Mouse (Mus musculus) urinary bladder, postnatal 4 days (tissue): ENCODE data around the gene Rabep2.
"Not testable (repeated sequence)": the region's sequence is repeated elsewhere in the genome, so short reads cannot be mapped to it uniquely, and the experiment has no call there.

Experiments used
- DNase-seq, 2 experiments: peaks; one replicate each; pipeline ENCODE4 v3.0.0; 2021 to 2022; ENCODE audit warnings: low spot score in 2 of 2

Gene Rabep2

DNA sequence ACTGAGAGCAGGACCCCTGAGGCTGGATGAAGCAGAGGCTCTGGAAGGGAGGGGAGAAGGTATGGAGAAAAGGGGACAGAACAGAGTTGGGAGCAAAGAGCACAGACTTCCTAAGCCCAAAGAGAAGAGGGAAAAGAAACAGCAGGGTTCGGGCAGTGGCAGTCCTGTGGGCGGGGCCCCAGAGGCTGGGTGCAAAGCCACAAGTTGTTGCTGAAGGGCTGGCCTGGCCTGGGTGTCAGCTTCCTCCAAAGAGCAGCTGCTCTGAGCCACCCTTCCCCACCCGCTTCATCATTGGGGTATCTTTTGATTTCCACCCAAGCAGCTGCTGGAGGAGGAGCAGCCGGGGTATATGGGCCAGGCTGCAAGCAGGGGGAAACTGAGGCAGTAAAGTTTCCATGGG is 35.6 kb downstream of the Rabep2 start:
- no peak for DNase-seq

DNA sequence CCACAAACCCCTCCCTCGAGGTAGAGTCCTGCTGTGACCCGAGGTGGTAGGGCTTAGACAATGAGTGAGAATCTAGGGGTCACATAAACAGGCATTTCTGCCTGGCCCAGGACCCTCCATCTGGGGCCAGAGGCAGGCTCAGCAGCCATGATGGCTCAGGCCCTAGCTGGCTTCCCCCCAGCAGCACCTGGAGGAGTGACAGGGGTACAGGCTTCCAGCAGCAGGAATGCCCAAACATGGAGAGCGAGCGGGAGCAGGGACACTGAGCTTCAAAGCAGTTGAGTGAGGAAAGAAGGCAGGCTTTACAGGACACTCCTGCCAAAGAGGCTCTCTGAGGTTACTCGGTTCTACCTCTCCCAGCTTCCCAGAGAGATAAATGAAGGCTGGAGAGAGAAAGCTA is 36.3 kb downstream of the Rabep2 start:
- DNase-seq: no peak

DNA sequence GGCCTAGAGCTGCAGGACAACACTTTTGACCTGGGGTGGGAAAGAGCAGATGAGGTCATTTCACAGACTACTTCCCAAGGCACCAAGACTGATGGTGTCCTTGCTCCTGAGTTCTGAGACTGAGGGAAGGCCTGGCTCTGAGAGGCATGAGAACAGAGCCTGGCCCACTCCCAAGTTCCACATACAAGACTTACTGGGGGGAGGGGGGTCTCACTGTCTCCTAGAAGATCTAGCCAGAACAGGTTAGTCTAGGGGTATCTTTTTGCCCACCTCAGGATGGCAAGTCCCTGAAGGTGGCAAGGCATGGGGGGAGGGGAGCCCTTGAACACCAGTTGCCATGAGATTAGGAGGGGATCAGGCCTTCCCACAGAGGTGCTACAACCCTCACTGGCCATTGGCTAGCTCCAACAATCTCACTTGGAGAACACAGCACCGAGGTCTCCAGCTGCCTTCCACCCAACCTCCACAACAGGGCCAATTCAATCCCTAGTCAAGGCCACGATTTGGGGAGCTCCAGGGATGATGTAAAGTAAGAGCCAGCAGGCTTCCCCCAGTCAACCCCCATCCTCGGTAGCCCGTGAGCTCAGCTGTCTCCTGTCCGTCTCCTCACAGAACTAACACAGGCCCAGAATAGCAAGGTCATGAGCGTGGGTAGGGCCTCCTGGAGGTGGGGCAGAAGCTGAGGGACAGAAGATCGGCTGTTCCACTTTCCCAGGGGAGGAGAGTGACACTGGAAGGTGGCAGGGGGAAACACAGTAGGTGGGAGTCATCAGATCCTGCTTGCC is 36.9 kb downstream of the Rabep2 start:
- no peak for DNase-seq

DNA sequence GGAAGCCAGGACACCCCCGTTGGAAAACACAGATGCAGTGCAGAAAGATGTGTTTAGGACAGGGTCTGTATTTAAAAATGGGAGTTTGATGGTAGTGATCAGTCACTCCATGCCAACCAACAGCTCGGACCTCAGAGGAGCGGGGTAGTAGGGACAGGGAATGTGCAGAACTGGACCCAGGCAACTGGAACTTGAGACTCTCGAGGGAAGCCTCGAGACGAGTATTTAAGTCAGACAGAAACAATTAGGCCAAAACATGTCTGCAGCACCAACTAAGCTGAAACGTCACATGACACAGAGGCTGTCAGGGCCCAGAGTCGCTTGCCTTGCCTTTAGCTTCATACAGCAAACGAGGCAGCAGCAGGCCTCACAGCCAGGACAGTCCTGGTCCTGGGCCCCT is 37.6 kb downstream of the Rabep2 start:
- DNase-seq: no peak

DNA sequence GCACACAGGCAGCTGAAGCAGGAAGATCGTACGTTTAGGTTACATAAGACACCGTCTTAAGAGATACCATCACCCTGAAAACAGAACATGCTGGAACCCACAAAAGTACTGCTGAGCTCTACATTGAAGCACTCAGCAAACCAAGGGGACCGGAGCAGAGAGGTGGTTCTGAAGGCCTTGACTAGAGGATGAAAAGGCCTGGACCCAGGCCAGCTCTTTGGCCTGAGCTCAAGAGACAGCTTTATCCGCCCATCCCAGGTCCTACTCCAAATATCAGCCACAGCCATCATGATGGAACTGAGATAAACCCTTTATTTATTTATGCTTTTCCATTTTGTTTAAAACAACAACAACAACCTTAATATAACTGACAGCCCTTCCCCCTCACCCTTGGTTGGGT is 38.1 kb downstream of the Rabep2 start:
- DNase-seq: no peak

DNA sequence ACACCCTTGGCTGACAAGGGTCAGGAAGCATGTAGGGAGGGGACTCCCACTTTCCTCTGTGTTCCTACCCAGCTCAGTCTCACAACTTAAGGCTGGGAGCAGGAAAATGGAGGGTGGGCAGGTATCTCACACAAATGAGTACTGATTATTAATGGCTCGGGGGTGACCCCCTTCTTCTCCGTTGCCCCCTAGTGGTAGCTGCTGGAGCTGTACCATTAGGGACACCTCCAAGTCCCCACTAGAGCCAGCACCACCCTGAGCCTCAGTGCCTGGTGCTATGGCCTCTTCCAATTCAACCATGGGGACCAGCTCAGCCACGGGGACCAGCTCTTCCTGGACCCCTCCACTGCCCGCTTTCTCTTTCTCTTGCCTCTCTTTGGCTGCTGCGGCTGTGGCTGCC is 38.7 kb downstream of the Rabep2 start:
- DNase-seq: no peak

DNA sequence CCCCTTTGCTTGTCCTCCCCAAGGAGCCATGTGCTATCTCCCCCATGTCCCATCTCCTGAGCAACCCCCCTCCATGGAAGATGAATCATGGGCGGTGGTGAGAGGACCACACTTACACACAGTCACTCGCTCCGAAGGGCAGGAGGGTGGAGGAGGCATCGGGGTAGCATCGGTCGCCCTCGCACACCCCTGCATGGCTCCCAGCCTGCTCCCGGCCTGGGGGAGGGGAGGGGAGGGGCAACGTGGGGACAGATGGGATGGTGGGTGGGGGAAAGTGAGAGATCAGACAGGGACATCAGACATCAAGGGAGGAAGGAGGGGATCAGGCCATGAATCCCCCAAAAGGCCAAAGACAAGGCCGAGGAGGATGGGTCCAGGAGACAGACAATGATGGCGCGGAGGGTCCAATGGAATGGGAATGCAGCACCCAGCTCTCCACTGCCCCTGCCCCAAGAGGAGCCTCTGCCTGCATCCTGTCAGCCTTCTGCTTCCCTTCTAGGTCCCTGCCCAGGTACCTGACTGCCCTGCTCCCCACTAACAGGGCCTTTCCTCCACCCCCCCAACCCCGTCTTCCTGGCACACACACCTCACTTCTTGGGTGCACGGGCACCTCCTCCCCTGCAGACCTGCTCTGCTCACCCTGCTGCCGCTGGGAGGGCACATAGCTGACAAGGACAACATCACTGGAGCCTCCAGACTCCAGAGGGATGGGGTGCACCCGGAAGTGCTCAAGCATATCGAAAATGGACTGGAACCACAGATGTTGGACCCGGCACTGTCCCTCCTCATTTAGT is 39.5 kb downstream of the Rabep2 start:
- peak in 1 of 2 experiments; percentile 53 for DNase-seq

DNA sequence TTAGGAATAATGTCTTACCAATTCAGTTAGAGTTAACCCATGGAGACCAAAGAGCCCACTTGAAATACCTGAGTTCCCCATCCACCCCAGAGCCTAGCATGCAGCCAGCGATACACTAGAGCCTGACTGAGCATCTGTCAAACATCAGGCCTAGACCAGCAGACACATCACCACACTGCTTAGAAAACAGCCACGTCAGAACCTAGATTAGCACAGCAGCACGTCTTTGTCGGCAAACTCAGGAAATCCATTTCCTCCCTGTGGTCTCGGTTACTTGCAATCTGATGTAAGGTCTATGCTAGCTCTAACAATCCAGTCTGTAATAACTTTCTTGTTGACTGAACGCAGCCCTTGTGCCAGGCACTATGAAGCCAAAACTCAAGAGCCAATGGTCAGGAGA is 41.5 kb downstream of the Rabep2 start:
- no peak for DNase-seq

DNA sequence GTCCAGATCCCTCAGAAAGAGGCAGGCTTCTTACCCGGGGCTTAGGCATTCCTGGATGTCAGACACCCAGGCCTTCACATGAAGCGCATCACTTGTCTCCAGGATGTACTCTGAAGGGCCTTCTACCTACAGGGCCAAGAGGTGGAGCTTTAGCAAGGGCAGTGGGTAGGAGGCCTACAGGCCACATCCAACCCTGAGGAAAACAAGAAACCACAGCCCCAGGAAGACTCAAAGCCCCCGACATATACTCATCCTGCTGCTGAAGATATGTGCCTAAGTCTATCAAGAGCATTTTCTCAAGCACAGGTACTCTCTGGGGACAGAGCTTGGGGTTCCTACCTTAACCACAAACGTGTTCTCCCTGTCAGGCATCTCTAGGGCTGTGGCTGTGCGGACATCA is 42.8 kb downstream of the Rabep2 start:
- DNase-seq: no peak

DNA sequence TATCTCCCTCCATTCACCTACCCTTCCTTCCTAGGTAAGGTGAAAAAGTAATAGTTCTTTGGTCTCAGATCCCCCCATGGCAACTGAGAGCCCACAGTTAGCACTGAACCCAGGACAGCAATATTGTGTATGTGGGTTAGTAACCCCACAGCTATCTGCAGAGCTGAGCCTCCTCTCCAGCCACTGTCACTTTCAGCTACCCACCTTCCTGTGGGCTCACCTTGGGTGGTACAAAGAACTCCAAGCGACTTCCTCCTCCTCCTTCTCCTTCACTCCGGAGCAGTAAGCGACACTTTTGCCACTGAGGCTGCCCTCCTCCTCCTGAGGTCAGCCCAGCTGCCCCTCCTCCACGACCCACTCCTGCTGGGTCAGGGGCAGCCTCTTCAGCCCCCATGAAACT is 43.3 kb downstream of the Rabep2 start:
- no peak for DNase-seq

DNA sequence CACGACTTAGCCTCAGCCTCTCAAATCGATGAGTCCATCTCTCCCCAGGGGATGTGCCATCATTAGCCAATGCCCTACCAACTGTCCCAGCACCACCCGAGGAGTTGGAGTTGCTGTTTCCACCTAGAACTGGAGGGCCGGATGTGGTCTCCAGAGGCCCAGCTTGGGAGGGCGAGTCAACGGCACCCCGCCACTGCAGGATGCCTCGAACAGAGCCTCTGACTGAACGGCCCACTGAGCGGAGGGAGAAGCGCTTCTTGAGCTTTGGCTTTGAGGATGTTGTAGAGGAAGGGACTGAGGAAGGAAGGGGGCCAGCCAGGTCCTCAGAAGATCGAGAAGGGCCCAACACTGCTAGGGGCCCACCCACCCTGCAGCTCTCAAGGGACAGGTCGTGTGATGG is 43.7 kb downstream of the Rabep2 start:
- DNase-seq: no peak

DNA sequence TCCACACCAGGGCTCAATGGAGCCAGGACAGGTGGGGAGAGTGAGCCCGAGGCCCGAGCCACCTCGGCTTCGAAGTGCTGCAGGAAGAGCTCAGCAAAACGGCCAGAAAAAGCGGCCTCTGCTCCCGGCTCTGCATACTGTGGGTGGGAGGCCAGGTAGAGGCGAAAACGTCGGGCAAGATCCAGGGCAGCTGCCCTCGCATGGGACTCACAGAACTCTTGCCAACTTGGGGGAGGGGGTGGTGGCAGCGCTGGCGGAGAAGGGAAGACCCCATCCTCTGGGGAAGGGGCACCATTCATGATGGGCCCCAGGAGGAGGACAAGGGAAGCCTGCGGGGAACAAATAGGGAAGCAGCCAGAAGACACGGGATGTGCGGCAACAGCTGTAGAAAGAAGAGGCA is 44.2 kb downstream of the Rabep2 start:
- no peak for DNase-seq

DNA sequence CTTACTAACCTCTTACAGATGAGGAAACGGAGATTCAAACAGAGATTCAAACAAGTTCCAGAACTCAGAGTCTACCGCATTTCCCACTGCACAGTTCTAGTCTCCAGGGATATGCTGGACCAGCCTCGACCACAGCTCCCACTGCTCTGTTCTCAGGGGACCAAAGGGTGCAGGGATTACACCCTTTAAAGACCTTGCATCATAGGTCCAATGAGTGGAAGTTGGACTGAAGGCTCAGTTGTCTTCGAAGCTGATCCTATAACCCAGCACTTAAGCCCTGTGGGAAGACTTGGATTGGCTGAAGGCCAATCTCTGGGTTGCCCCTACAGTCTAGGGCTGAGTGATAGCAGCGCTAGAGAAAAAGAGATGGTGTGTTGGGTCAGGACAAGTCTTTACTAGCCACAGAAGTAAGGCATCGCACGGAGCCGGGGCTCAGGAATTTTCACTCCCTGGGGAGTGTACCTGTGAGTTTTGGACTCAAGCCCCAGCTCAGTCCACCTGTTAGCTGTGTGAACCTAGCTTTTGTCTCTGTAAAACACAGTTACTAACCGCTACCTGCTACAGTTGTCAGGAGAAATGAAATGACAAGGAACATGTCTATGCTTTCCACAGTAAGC is 45.0 kb downstream of the Rabep2 start:
- DNase-seq: no peak

DNA sequence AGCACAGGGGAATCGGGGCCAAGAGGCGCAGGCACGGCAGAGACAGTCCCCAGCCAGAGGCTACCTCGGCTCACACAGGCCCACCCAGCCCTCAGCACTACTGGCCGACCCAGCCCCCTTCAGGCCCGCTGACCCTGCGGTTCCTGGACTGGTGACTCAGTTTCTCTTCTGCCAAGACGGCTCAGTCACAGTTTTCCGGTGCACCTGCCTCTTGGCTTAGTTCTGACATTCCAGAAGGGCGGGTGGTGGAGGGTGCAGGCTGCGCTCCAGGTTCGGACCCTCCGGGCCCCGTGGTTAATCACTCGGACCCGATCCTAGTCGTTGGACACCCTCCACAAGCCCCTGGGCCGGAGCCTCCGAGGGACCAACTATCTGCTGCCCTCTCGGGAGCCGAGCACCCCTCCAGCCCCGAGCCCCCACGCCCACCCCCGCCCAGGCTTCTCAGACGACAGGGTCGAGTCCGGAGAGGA is 46.0 kb downstream of the Rabep2 start:
- no peak for DNase-seq

DNA sequence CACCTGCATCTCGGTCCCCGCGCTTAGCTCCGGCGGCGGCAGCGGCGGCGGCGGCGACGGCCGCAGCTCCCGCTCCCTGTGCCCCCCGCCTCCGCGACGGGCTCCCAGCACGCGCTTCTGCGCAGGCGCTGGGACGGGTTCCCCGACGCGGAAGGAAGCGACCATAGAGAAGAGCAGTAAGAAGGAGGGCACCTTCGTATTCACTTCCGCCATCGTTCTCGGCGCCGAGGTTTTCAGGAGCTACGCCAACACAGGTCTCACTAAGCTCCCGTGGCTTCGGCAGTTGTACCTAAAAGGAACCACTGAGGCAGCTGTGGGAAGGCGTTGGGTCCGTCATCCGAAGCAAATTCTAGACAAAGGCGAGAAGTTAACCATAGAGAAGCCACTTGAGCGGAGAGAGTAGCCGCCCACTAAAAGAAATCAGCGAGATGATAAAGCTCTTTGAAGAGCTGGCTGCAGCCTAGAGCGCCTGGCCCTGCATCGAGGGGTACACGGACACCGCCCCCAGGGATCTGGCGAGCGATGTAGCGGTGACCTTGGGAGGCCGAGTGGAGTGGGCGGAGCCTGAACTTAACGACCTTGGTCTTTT is 46.5 kb downstream of the Rabep2 start, which contains the start of gene Sh2b1:
Sh2b1 (minus strand) TSS at position 432 of the 589 bp plus-strand sequence.
- peak; percentile 86 to 89 for DNase-seq

DNA sequence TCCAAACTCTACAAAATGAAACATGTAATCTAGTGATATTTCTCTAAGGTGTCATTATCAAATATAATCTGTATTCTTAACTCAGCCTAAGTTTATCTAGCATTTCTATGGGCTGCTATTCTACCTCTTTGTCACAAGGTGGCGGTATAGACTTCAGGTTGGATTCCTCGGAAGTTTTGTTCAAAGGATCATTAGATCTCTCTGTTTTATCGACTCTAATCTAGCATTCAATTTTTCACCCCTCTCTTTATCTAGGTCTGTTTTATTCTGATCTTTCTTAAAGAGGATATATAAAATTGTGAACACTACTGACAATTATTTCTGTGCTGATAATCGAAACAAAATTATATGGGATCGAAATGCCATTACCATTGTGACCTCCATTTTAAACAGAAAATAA is 53.1 kb downstream of the Rabep2 start:
- no peak for DNase-seq

DNA sequence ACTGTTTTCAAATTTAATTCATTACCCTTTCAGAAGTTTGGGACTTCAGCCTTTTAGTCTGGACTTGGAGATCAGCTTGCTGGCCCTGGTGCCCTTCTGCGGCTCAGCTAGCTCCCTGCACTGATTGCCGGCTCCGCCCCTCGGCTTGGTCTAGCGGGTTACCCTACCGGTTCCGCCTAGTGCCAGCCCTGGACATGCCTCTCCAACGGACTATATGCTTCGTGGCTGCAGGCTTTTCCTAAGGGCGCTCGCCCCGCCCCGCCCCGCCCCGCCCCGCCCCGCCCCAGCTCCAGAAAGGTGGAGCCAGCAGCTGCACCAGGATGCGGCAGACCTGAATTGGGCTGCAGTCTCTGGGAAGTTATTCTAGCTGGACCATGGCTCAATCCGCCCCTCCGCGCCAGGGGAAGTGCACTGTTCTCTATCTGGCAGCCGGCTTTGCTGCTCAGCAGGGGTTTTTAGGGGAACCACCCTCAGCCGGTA is 53.9 kb downstream of the Rabep2 start:
- DNase-seq: peak; percentile 81

DNA sequence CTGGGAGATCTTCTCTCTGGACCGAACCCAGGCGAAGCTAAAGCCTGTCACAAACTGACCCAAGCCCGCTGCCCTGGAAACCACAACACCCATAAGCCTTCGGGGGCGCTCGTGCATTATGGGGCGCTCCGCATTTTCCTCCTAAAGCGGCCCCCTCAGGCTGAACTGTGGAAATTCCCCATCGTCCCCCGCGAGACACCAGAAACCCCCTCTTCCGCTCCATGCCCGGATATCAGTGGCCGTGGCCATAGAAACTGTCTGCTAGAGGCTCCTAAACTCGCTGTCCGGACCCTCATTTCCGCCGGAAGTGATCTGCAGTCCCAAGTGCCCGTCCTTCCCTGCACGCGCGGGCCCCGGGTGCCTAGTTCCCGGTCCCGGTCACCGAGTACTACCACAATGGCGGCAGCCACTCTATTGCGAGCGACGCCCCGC is 58.5 kb downstream of the Rabep2 start, which contains the start of gene Tufm:
Tufm (plus strand) TSS at position 310 of the 432 bp plus-strand sequence.
- DNase-seq: peak; percentile 95

DNA sequence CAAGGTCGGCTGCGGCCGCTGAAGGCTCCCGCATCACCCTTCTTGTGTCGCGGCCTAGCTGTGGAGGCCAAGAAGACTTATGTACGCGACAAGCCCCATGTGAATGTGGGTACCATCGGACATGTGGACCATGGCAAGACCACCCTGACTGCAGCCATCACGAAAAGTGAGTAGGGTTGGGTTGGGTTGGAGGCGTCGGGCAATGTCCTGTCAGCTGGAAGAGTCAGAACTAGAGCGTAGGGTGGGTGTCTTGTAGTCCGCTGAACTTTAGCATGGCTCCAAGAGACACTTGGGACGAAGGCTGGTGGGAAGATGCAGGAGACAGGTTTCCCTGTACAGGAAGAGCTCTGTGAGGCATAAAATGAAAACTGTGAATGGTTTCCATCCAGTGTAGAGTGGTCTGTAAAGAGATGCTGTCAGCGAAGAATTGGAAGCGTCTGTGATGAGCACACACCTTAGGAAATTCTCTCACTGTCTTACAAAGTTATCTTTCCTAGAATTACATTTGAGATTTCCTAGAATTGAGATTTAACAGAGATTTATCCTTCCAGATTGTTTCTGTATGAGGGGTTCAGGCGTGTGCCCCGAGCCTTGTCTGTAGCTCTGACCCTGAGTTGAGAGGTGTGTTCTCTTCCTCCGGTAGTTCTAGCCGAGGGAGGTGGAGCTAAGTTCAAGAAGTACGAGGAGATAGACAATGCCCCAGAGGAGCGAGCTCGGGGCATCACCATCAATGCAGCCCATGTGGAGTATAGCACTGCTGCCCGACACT is 59.2 kb downstream of the Rabep2 start:
- not testable (repeated sequence) for DNase-seq

DNA sequence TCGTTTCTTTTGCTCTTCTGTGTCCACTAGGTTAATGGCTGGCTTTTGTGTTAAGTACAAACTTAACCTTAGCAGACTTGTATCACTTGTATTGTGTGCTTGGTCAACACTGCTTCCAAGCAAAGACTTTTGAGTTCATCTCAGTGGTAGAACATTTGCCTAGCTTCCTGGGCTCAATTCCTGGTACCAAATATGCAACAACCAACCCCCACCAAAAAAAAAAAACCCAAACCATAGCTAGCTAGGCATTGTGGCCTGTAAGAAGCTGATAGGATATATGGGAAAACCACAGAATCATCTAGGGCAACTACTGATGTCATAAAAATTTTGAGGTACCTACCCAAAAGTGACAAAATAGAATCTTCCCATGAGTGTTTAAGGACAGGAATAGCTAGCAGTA is 62.4 kb downstream of the Rabep2 start:
- no peak for DNase-seq

DNA sequence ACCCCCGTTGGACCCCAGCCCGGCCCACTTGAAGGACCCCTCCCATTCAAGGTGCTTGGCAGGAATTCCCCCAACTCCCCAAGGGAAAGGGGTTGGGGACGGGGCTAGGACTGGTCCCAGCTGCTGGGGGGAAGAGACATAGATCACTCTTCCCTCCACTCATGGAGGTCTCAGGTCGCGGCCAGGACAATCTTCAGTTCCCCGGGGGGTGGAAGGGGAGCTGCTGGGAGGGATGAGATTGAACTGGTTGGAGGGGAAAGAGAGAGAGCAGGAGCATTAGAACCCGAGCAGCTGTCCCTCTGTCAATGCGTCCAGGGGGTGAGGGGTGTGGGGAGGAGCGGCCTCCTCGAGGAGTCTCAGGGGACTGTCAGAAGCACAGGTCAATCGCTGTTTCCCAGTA is 63.4 kb downstream of the Rabep2 start:
- no peak for DNase-seq
